9 mouse cellular contexts compared by ENCODE assay signal in genomic region chr16:56477677-56478574, GRCm38 (mm10). TPM values are rescaled to one million over a fixed set of nuclear protein-coding genes. Genes with fewer than 3 reads are reported as not detected.
DNase-seq lines count a peak whose midpoint lies in the region; ATAC-seq lines count a peak whose summit lies in the region.
"Had no signal": no experiment of that assay in that cellular context is flagged by ENCODE, and none has a peak within 500 bp of the region (broad histone marks: within the 10 kb centered on the region; RNA-seq: fewer than 3 reads in every experiment).

Gene Abi3bp (plus strand): TSS chr16:56477878.

- no peak within 1 kb of the TSS for H3K4me2 ChIP-seq in midbrain, embryonic 11.5 days
- H3K4me2 ChIP-seq in hindbrain, embryonic 14.5 days (replicated peaks) = peak within 1 kb of the TSS; percentile 15
- peak within 1 kb of the TSS; percentile 59 for H3K4me2 ChIP-seq in limb, embryonic 13.5 days (replicated peaks)

- DNase-seq in midbrain, embryonic 11.5 days (ENCODE audit: low spot score, missing footprints) = peak; percentile 85
- no peak for DNase-seq in midbrain, embryonic 10.5 days (ENCODE audit: low spot score)
- DNase-seq in gastrocnemius, adult 18-20 months (ENCODE audit: low spot score) = peak; percentile 63
- DNase-seq in hindbrain, embryonic 14.5 days (ENCODE audit: low spot score) = no peak
- peak; percentile 33 for DNase-seq in ovary, postnatal 36 days (ENCODE audit: low spot score)
- no peak for DNase-seq in thymus, postnatal 10 days (ENCODE audit: low spot score in 2 of 2)

- H3K27ac ChIP-seq in midbrain, embryonic 11.5 days (ENCODE audit: low read depth, low read length) = no peak within 1 kb of the TSS
- H3K27ac ChIP-seq in midbrain, embryonic 10.5 days (replicated peaks) = no peak within 1 kb of the TSS
- H3K27ac ChIP-seq in hindbrain, embryonic 14.5 days = no peak within 1 kb of the TSS
- H3K27ac ChIP-seq in limb, embryonic 13.5 days = peak within 1 kb of the TSS; percentile 15; the same call in 1 of the 2 replicates

- WGBS in midbrain, embryonic 11.5 days = 66% methylated on average over 11 of the region's 11 CpGs
- 72% methylated on average over 11 of the region's 11 CpGs for WGBS in midbrain, embryonic 10.5 days
- 68% methylated on average over 11 of the region's 11 CpGs for WGBS in hindbrain, embryonic 14.5 days
- 26% methylated on average over 11 of the region's 11 CpGs for WGBS in limb, embryonic 13.5 days

- no peaks in the 10 kb centered on the region for H3K9me3 ChIP-seq in midbrain, embryonic 11.5 days (ENCODE audit: control insufficient read depth, low read length)
- H3K9me3 ChIP-seq in midbrain, embryonic 10.5 days (replicated peaks) = no peaks in the 10 kb centered on the region
- H3K9me3 ChIP-seq in hindbrain, embryonic 14.5 days (ENCODE audit: control insufficient read depth, low read length) = no peaks in the 10 kb centered on the region
- no peaks in the 10 kb centered on the region for H3K9me3 ChIP-seq in limb, embryonic 13.5 days

- no peak within 1 kb of the TSS for H3K4me3 ChIP-seq in midbrain, embryonic 11.5 days (ENCODE audit: low read depth, low read length)
- H3K4me3 ChIP-seq in midbrain, embryonic 10.5 days = no peak within 1 kb of the TSS
- no peak within 1 kb of the TSS for H3K4me3 ChIP-seq in hindbrain, embryonic 14.5 days (replicated peaks; ENCODE audit: low read length)
- H3K4me3 ChIP-seq in limb, embryonic 13.5 days = peak within 1 kb of the TSS; percentile 41

- ATAC-seq in midbrain, embryonic 11.5 days (ENCODE audit: low FRiP score) = no peak
- ATAC-seq in hindbrain, embryonic 14.5 days (ENCODE audit: low FRiP score) = no peak
- peak; percentile 75 for ATAC-seq in limb, embryonic 13.5 days (ENCODE audit: low FRiP score, low read depth)
- ATAC-seq in activated CD4-positive, CD25-positive, alpha-beta regulatory T cell, adult 4 months = no peak

- H3K27me3 ChIP-seq in midbrain, embryonic 11.5 days (ENCODE audit: control insufficient read depth, insufficient read depth, low read length) = no peaks in the 10 kb centered on the region
- no peaks in the 10 kb centered on the region for H3K27me3 ChIP-seq in midbrain, embryonic 10.5 days (ENCODE audit: low read depth, poor library complexity, severe bottlenecking)
- H3K27me3 ChIP-seq in hindbrain, embryonic 14.5 days (ENCODE audit: control insufficient read depth, insufficient read depth, low read length) = no peaks in the 10 kb centered on the region
- no peaks in the 10 kb centered on the region for H3K27me3 ChIP-seq in limb, embryonic 13.5 days

- H3K4me1 ChIP-seq in midbrain, embryonic 11.5 days (ENCODE audit: control insufficient read depth, insufficient read depth, low read length) = no peaks in the 10 kb centered on the region
- no peaks in the 10 kb centered on the region for H3K4me1 ChIP-seq in midbrain, embryonic 10.5 days
- H3K4me1 ChIP-seq in hindbrain, embryonic 14.5 days (replicated peaks; ENCODE audit: control insufficient read depth, insufficient read depth, low read length) = no peaks in the 10 kb centered on the region
- peaks cover 11% of the 10 kb centered on the region for H3K4me1 ChIP-seq in limb, embryonic 13.5 days

- H3K36me3 ChIP-seq in midbrain, embryonic 11.5 days (ENCODE audit: control insufficient read depth, insufficient read depth, low read length) = no peaks in the 10 kb centered on the region
- H3K36me3 ChIP-seq in midbrain, embryonic 10.5 days = no peaks in the 10 kb centered on the region
- no peaks in the 10 kb centered on the region for H3K36me3 ChIP-seq in hindbrain, embryonic 14.5 days (replicated peaks; ENCODE audit: control insufficient read depth, insufficient read depth)
- H3K36me3 ChIP-seq in limb, embryonic 13.5 days = no peaks in the 10 kb centered on the region

- H3K9ac ChIP-seq in midbrain, embryonic 11.5 days (ENCODE audit: low read length) = no peak within 1 kb of the TSS
- no peak within 1 kb of the TSS for H3K9ac ChIP-seq in hindbrain, embryonic 14.5 days
- H3K9ac ChIP-seq in limb, embryonic 13.5 days = peak within 1 kb of the TSS; percentile 59

RNA-seq across cellular contexts. Expression of gene Abi3bp, which starts in this region (rescaled TPM):
- 0.41 and 0.45 TPM in 2 replicates for polyA plus RNA-seq in midbrain, embryonic 11.5 days (2014; fragmentation: Nextera tagmentation; extraction: Ambion mirVana)
- 0.15 and 0.26 TPM in 2 replicates for polyA plus RNA-seq in midbrain, embryonic 10.5 days (2016; fragmentation: Nextera tagmentation; extraction: Ambion mirVana)
- 10 to 100 TPM in 1 of 2 experiments, 1 to 10 TPM in 1; 8.6 to 14.0 TPM for total RNA-seq in gastrocnemius, adult 18-20 months (2021)
- 0.47 and 0.55 TPM in 2 replicates for polyA plus RNA-seq in hindbrain, embryonic 14.5 days (2014; fragmentation: Nextera tagmentation; extraction: Ambion mirVana)
- polyA plus RNA-seq in limb, embryonic 13.5 days (2015; fragmentation: Nextera tagmentation; extraction: Ambion mirVana) = 8.8 and 10.5 TPM in 2 replicates
- under 1 TPM; 0.12 to 0.18 TPM for polyA plus RNA-seq in activated CD4-positive, CD25-positive, alpha-beta regulatory T cell, adult 4 months (2017; shearing (Covaris generic))
- total RNA-seq: MEL had no signal

Comparison
In these comparisons a context has a peak if more than half of its experiments do, and no peak if none do; other contexts are left out.
1. Peak in DNase-seq in midbrain, embryonic 11.5 days; RNA of the gene not detected or under 1 TPM.
2. DNase-seq: peak in gastrocnemius, adult 18-20 months (single experiment) and ovary, postnatal 36 days (single experiment); none in midbrain, embryonic 10.5 days (single experiment), hindbrain, embryonic 14.5 days (single experiment) and thymus, postnatal 10 days (0 of 2).